Mouse (Mus musculus) heart, adult 2 months (tissue): ENCODE data around the gene Gm973.

ENCODE experiments used
- CTCF ChIP-seq: fragments of 200-600 bp; IDR thresholded peaks from 2 replicates; pipeline ENCODE4 v1.8.1; 2022; ENCODE audit warnings: antibody characterized with exemption, mild to moderate bottlenecking, moderate library complexity
- POLR2A ChIP-seq: fragments of 200-500 bp; IDR thresholded peaks from 2 replicates; pipeline ENCODE4 v1.6.1; 2011; ENCODE audit warnings: mild to moderate bottlenecking, low read depth, low read length, control low read depth; ENCODE audit not compliant: insufficient read depth

GRCm38 (mm10) chr1:59566926-59567325 lies 50.9 kb downstream of the Gm973 start:
- TF ChIP-seq CTCF (no peak), POLR2A (no peak)
